Mouse (Mus musculus) midbrain, postnatal 0 days (tissue): ENCODE results near the gene Tpp1. TPM values are rescaled to one million over a fixed set of nuclear protein-coding genes. Genes with fewer than 3 reads are reported as not detected.

Source experiments
- ATAC-seq: fragments of 200-750 bp; cut with Nextera tagmentation; 2 replicates; pipeline ENCODE4 v1.8.0; 2017; ENCODE audit warnings: moderate number of reproducible peaks, mild to moderate bottlenecking, moderate TSS enrichment, moderate library complexity; ENCODE audit not compliant: low FRiP score
- DNase-seq: peaks from one replicate; pipeline ENCODE4 v3.0.0-alpha.2; 2015; ENCODE audit warnings: low spot score
- H3K27ac ChIP-seq: fragments of 300-500 bp; sonication (generic); 2 replicates; pipeline ENCODE4 v1.5.1; 2014; ENCODE audit warnings: low read depth, mild to moderate bottlenecking, low read length, mixed read lengths
- H3K27me3 ChIP-seq: fragments of 300-500 bp; sonication (generic); 2 replicates; pipeline ENCODE4 v1.6.1; 2014; ENCODE audit warnings: low read length, control low read depth, mixed read lengths; ENCODE audit not compliant: insufficient read depth
- H3K36me3 ChIP-seq: fragments of 300-500 bp; sonication (generic); 2 replicates; pipeline ENCODE4 v1.6.1; 2014; ENCODE audit warnings: low read length, control low read depth, mixed read lengths; ENCODE audit not compliant: insufficient read depth
- H3K4me1 ChIP-seq: fragments of 300-500 bp; sonication (generic); 2 replicates; pipeline ENCODE4 v1.6.1; 2014; ENCODE audit warnings: mild to moderate bottlenecking, control low read depth, antibody characterized with exemption, low read length, mixed read lengths; ENCODE audit not compliant: insufficient read depth
- H3K4me2 ChIP-seq: fragments of 300-500 bp; sonication (generic); 2 replicates; pipeline ENCODE4 v1.6.1; 2014; ENCODE audit warnings: low read depth, mild to moderate bottlenecking, low read length, mixed read lengths; ENCODE audit not compliant: poor library complexity, severe bottlenecking
- H3K4me3 ChIP-seq: fragments of 300-500 bp; sonication (generic); 2 replicates; pipeline ENCODE4 v1.5.1; 2014; ENCODE audit warnings: low read depth, mild to moderate bottlenecking, low read length, moderate library complexity
- H3K9ac ChIP-seq: fragments of 300-500 bp; sonication (generic); replicated peaks from 2 replicates; pipeline ENCODE4 v1.6.1; 2014; ENCODE audit warnings: mild to moderate bottlenecking, low read length, moderate library complexity, mixed read lengths; ENCODE audit not compliant: poor library complexity, severe bottlenecking
- H3K9me3 ChIP-seq: fragments of 300-500 bp; sonication (generic); 2 replicates; pipeline ENCODE4 v1.6.1; 2016; ENCODE audit warnings: low read length, control low read depth
- CTCF ChIP-seq: IDR thresholded peaks from 2 replicates; pipeline ENCODE4 v1.5.1; 2016; ENCODE audit warnings: antibody characterized with exemption, mild to moderate bottlenecking
- WGBS: fragments of 180-500 bp; shearing (Covaris S2); extraction: QIAGEN DNeasy Blood & Tissue Kit; methylation state at CpG from one replicate; pipeline ENCODE4 v1.1.7; 2014; 5-methylcytosine and 5-hydroxymethylcytosine counted together
- polyA plus RNA-seq: library from polyadenylated mRNA; unstranded; fragments of >200 nt; fragmentation: Nextera tagmentation; extraction: Ambion mirVana; gene quantifications from 2 replicates; pipeline ENCODE4 v1.2.1, GENCODE M21; 2015
- total RNA-seq: library from RNA; depleted of rRNA; stranded (reverse); fragments of >200 nt; gene quantifications from 2 replicates; pipeline ENCODE4 v1.2.3, GENCODE M21; 2014

Tpp1 gene
- total and polyA plus RNA-seq, 2 experiments from 2014 or later = 42.2 to 66.8 TPM

DNA sequence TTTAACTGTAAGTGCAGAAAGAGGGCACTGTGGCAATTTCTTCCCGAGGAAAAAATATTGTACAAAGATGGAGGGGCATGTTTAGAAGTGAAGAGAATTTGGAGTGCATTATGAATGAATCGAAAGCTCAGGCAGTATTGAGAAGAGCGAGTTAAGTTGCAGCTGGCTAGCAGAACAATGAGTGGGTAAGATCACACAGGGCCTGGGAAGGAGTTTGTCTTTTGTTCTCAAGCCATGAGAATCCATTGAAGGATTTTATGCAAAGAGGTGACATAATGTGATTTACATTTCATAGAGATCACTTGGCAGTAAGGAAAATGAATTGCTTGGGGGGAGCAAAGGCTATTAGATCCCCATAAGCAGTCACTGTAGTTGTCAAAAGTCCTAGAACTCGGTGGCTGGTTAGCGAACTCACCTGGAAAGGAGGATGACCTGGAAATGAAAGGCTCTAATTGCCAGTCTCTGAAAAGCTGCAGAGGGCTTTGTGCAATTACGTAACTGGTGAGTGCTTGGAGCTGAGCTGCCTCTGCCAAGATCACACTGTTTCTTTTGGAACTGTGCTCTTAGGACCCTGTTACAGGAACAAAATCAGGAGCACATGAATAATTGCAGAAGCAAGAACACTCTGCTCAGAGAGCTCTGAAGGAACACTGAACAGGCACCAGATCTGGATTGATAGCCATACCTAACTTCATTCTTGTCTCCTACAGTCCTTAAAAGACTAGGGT lies 23.2 kb downstream of the Tpp1 start:
- H3K4me3 ChIP-seq = no peak overlapping the region
- DNase-seq = peak; percentile 40
- no peaks in the 10 kb centered on the region for H3K9me3 ChIP-seq
- H3K27ac ChIP-seq = peak overlapping the region; percentile 14; the same call in 1 of the 2 replicates
- no peak for ATAC-seq
- no peak overlapping the region for H3K4me2 ChIP-seq
- H3K36me3 ChIP-seq = peaks cover 14% of the 10 kb centered on the region
- H3K27me3 ChIP-seq = no peaks in the 10 kb centered on the region
- no peaks in the 10 kb centered on the region for H3K4me1 ChIP-seq
- 28% methylated on average over 6 of the region's 6 CpGs for WGBS
- peak; percentile 39; the same call in 1 of the 2 replicates for TF ChIP-seq CTCF
- H3K9ac ChIP-seq = no peak overlapping the region; the same call in 1 of the 2 replicates

DNA sequence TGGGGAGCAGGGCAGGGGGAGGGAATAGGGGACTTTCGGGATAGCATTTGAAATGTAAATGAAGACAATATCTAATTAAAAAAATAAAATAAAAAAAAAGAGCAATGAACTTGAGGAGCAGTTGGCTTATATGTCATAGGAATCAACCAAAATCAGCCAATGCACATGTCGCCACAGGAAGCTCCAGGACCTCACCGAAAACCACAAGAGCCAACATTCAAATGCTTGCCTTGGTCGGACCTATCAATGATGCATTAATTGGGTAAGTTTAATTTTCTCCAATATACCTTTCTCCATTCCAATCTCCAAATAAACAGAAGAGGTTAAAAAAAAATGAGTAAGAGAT lies 25.1 kb downstream of the Tpp1 start:
- H3K27me3 ChIP-seq = no peaks in the 10 kb centered on the region
- H3K27ac ChIP-seq = no peak overlapping the region; the same call in 1 of the 2 replicates
- no peak for ATAC-seq

DNA sequence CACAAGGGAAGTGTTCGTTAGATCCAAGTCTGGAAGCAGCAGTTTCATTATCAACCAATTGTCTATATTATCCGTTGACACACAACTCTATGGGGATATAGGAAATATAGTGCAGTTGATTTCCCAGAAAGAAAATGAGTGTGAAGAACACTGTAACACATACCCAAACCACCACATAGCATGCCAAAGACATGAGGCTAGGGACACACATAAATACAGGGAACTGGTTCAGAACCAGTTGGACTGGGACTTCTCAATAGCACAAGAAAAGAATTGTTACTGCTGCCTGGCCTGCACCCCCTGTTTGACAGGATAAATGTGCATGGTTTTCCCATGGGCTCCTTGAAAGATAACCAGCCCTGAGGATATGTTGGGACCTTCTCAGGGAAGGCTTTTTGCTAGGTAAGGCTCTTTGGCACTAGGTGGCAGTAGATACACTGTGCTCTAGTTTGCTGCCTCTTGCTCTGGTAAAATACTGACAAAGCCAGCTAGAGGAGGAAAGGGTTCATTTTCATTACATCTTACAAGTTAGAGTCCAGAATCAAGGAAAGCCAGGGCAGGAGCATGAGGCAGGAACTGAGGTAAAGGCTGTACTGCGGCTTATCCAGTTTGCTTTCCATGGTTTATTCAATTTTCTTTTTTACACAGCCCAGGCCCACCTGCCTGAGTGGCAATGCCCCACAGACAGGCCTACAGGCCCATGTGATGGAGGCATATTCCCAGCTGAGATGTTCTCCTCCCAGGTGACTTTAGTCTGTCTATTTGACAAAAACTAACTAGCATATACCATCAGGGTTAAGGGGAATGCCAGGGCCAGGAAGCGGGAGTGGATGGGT lies 25.7 kb downstream of the Tpp1 start:
- H3K9ac ChIP-seq = no peak overlapping the region
- no peak overlapping the region; the same call in 1 of the 2 replicates for H3K27ac ChIP-seq
- 81% methylated on average over 4 of the region's 4 CpGs for WGBS

More for the DNA sequence above, 25.1 kb downstream of the Tpp1 start:
- Histone ChIP-seq H3K4me3 (no peak overlapping the region), H3K4me2 (no peak overlapping the region), H3K4me1 (no peaks in the 10 kb centered on the region), H3K9ac (no peak overlapping the region), H3K9me3 (no peaks in the 10 kb centered on the region), H3K36me3 (no peaks in the 10 kb centered on the region)
- DNase-seq = no peak
- WGBS = 89% methylated on average over 4 of the region's 4 CpGs
- no peak for TF ChIP-seq CTCF

GRCm38 (mm10) chr7:105721916-105722315 lies 30.1 kb downstream of the Tpp1 start:
- H3K36me3 ChIP-seq = 0 out of 2 replicates have a peak, but pooled peaks cover 4% of the 10 kb centered on the region
- H3K27ac ChIP-seq = no peak overlapping the region
- H3K4me2 ChIP-seq = no peak overlapping the region
- DNase-seq = no peak
- H3K9ac ChIP-seq = no peak overlapping the region
- H3K9me3 ChIP-seq = no peaks in the 10 kb centered on the region
- H3K27me3 ChIP-seq = no peaks in the 10 kb centered on the region
- no peak for ATAC-seq
- H3K4me1 ChIP-seq = no peaks in the 10 kb centered on the region
- no peak for TF ChIP-seq CTCF
- no peak overlapping the region for H3K4me3 ChIP-seq
- 76% methylated on average over 2 of the region's 2 CpGs for WGBS

More for the DNA sequence above, 25.7 kb downstream of the Tpp1 start:
- Histone ChIP-seq H3K9me3 (no peaks in the 10 kb centered on the region), H3K27me3 (no peaks in the 10 kb centered on the region), H3K36me3 (no peaks in the 10 kb centered on the region), H3K4me3 (no peak overlapping the region), H3K4me2 (no peak overlapping the region), H3K4me1 (no peaks in the 10 kb centered on the region)
- DNase-seq (peak; percentile 86), ATAC-seq (peak; percentile 80)
- TF ChIP-seq CTCF = peak; percentile 93

GRCm38 (mm10) chr7:105715366-105715765 lies 36.7 kb downstream of the Tpp1 start:
- no peak for ATAC-seq
- WGBS = 73% methylated on average over 3 of the region's 3 CpGs
- Histone ChIP-seq H3K4me2 (no peak overlapping the region), H3K27me3 (no peaks in the 10 kb centered on the region), H3K9ac (no peak overlapping the region), H3K4me1 (no peaks in the 10 kb centered on the region), H3K4me3 (no peak overlapping the region), H3K27ac (no peak overlapping the region), H3K36me3 (0 out of 2 replicates have a peak, but pooled peaks cover 2% of the 10 kb centered on the region), H3K9me3 (no peaks in the 10 kb centered on the region)
- TF ChIP-seq CTCF = no peak
- DNase-seq = no peak

- Histone ChIP-seq H3K36me3 (no peaks in the 10 kb centered on the region), H3K4me2 (no peak overlapping the region), H3K4me1 (no peaks in the 10 kb centered on the region), H3K9ac (no peak overlapping the region), H3K27ac (no peak overlapping the region), H3K27me3 (no peaks in the 10 kb centered on the region), H3K4me3 (no peak overlapping the region), H3K9me3 (no peaks in the 10 kb centered on the region)
- 92% methylated on average over 5 of the region's 5 CpGs for WGBS
- TF ChIP-seq CTCF = no peak
- DNase-seq (no peak), ATAC-seq (no peak)
Observed at GRCm38 (mm10) chr7:105708733-105709132, 43.3 kb downstream of the Tpp1 start.
